Mouse (Mus musculus) embryonic facial prominence, embryonic 11.5 days (tissue): ENCODE measurements around the gene BC147527. TPM values are rescaled to one million over a fixed set of nuclear protein-coding genes. Genes with fewer than 3 reads are reported as not detected.
"Not testable (repeated sequence)": the region's sequence is repeated elsewhere in the genome, so short reads cannot be mapped to it uniquely, and the experiment has no call there.

Experiments used
- ATAC-seq: fragments of 200-750 bp; cut with Nextera tagmentation; replicated peaks from 2 replicates; pipeline ENCODE4 v1.8.0; 2017; ENCODE audit warnings: low read depth; ENCODE audit not compliant: insufficient number of reproducible peaks, low FRiP score, low TSS enrichment
- DNase-seq: peaks from one replicate; pipeline ENCODE4 v3.0.0-alpha.2; 2015; ENCODE audit warnings: low spot score
- H3K27ac ChIP-seq: fragments of 300-500 bp; sonication (generic); replicated peaks from 2 replicates; pipeline ENCODE4 v1.5.1; 2014; ENCODE audit warnings: mild to moderate bottlenecking, low read depth, low read length, control low read depth
- H3K27me3 ChIP-seq: fragments of 300-500 bp; sonication (generic); 2 replicates; pipeline ENCODE4 v1.6.1; 2014; ENCODE audit warnings: mild to moderate bottlenecking, low read length, moderate library complexity, mixed read lengths; ENCODE audit not compliant: control insufficient read depth, insufficient read depth
- H3K36me3 ChIP-seq: fragments of 300-500 bp; sonication (generic); replicated peaks from 2 replicates; pipeline ENCODE4 v1.6.1; 2014; ENCODE audit warnings: low read depth, mild to moderate bottlenecking, low read length, moderate library complexity, mixed read lengths; ENCODE audit not compliant: control insufficient read depth, insufficient read depth
- H3K4me1 ChIP-seq: fragments of 300-500 bp; sonication (generic); 2 replicates; pipeline ENCODE4 v1.6.1; 2014; ENCODE audit warnings: low read length, mixed read lengths; ENCODE audit not compliant: control insufficient read depth, insufficient read depth
- H3K4me2 ChIP-seq: fragments of 300-500 bp; sonication (generic); 2 replicates; pipeline ENCODE4 v1.6.1; 2014; ENCODE audit warnings: low read depth, mild to moderate bottlenecking, control low read depth, low read length, moderate library complexity
- H3K4me3 ChIP-seq: fragments of 300-500 bp; sonication (generic); 2 replicates; pipeline ENCODE4 v1.5.1; 2014; ENCODE audit warnings: low read depth, low read length, control low read depth
- H3K9ac ChIP-seq: fragments of 300-500 bp; sonication (generic); replicated peaks from 2 replicates; pipeline ENCODE4 v1.6.1; 2014; ENCODE audit warnings: mild to moderate bottlenecking, control low read depth, low read length
- H3K9me3 ChIP-seq: fragments of 300-500 bp; sonication (generic); replicated peaks from 2 replicates; pipeline ENCODE4 v1.6.1; 2016; ENCODE audit warnings: mild to moderate bottlenecking, low read length, inconsistent platforms, mixed read lengths; ENCODE audit not compliant: control insufficient read depth
- WGBS: fragments of 180-500 bp; shearing (Covaris S2); extraction: QIAGEN DNeasy Blood & Tissue Kit; methylation state at CpG from one replicate; pipeline ENCODE4 v1.1.7; 2014; 5-methylcytosine and 5-hydroxymethylcytosine counted together
- polyA plus RNA-seq: library from polyadenylated mRNA; unstranded; fragments of >200 nt; fragmentation: Nextera tagmentation; extraction: Ambion mirVana; gene quantifications from 2 replicates; pipeline ENCODE4 v1.2.1, GENCODE M21; 2014

Gene BC147527
- 0.17 TPM in 1 of 2 replicates, not detected in the other for polyA plus RNA-seq

- ATAC-seq (no peak), DNase-seq (no peak)
- Histone ChIP-seq H3K9me3 (no peaks in the 10 kb centered on the region), H3K4me2 (no peak within 1 kb of the TSS), H3K27ac (no peak within 1 kb of the TSS), H3K9ac (no peak within 1 kb of the TSS), H3K4me1 (no peaks in the 10 kb centered on the region), H3K27me3 (no peaks in the 10 kb centered on the region), H3K4me3 (no peak within 1 kb of the TSS), H3K36me3 (no peaks in the 10 kb centered on the region)
- 56% methylated on average over 2 of the region's 2 CpGs for WGBS
Measured at GRCm38 (mm10) chr13:120299991-120300442, at the start of gene BC147527. Gene BC147527 (plus strand): TSS chr13:120300392.

- H3K4me2 ChIP-seq, ATAC-seq, H3K9ac ChIP-seq, H3K4me3 ChIP-seq, H3K4me1 ChIP-seq, H3K9me3 ChIP-seq, H3K27ac ChIP-seq, DNase-seq, H3K27me3 ChIP-seq, H3K36me3 ChIP-seq: not testable (repeated sequence)
- WGBS = 79% methylated on average over 2 of the region's 3 CpGs
Measured at GRCm38 (mm10) chr13:120251208-120251924, 48.8 kb upstream of the BC147527 start.

GRCm38 (mm10) chr13:120258817-120259658 is 41.2 kb upstream of the BC147527 start:
- ATAC-seq, H3K9me3 ChIP-seq, H3K27ac ChIP-seq, H3K4me3 ChIP-seq, DNase-seq, H3K9ac ChIP-seq, H3K4me1 ChIP-seq, H3K27me3 ChIP-seq, H3K36me3 ChIP-seq, H3K4me2 ChIP-seq: not testable (repeated sequence)
- 84% methylated on average over 3 of the region's 3 CpGs for WGBS

- H3K27ac ChIP-seq, H3K27me3 ChIP-seq, DNase-seq, H3K4me1 ChIP-seq, H3K4me2 ChIP-seq, H3K9ac ChIP-seq, H3K9me3 ChIP-seq, H3K36me3 ChIP-seq, H3K4me3 ChIP-seq, ATAC-seq: not testable (repeated sequence)
- 73% methylated on average over 3 of the region's 3 CpGs for WGBS
Measured at GRCm38 (mm10) chr13:120259718-120260117, 40.5 kb upstream of the BC147527 start.

- H3K36me3 ChIP-seq, H3K4me3 ChIP-seq: not testable (repeated sequence)
- WGBS = 86% methylated on average over 2 of the region's 2 CpGs
Measured at GRCm38 (mm10) chr13:120262870-120263269, 37.3 kb upstream of the BC147527 start, which contains the start of gene AF067061. Gene AF067061 (plus strand): TSS chr13:120263114.

GRCm38 (mm10) chr13:120277837-120278236 is 22.4 kb upstream of the BC147527 start:
- H3K9ac ChIP-seq, H3K36me3 ChIP-seq, H3K4me3 ChIP-seq, H3K27me3 ChIP-seq, H3K4me1 ChIP-seq, H3K4me2 ChIP-seq, DNase-seq, H3K27ac ChIP-seq, ATAC-seq, H3K9me3 ChIP-seq: not testable (repeated sequence)
- 34% methylated on average over 2 of the region's 2 CpGs for WGBS

More at GRCm38 (mm10) chr13:120262870-120263269, 37.3 kb upstream of the BC147527 start, which contains the start of gene AF067061:
- not testable (repeated sequence) for DNase-seq, H3K9me3 ChIP-seq, H3K4me1 ChIP-seq, H3K9ac ChIP-seq, H3K27me3 ChIP-seq, H3K4me2 ChIP-seq, H3K27ac ChIP-seq, ATAC-seq

GRCm38 (mm10) chr13:120278784-120279183 is 21.4 kb upstream of the BC147527 start:
- Histone ChIP-seq H3K9ac (no peak overlapping the region), H3K4me2 (no peak overlapping the region), H3K36me3 (no peaks in the 10 kb centered on the region), H3K4me1 (no peaks in the 10 kb centered on the region), H3K27ac (no peak overlapping the region), H3K27me3 (no peaks in the 10 kb centered on the region), H3K4me3 (no peak overlapping the region), H3K9me3 (no peaks in the 10 kb centered on the region)
- 90% methylated on average over 9 of the region's 9 CpGs for WGBS
- DNase-seq (no peak), ATAC-seq (no peak)
